Mouse (Mus musculus): Measurements from ENCODE around the gene Cd320.
"Not testable (repeated sequence)": the region's sequence is repeated elsewhere in the genome, so short reads cannot be mapped to it uniquely, and the experiment has no call there.

The Cd320 gene

DNA sequence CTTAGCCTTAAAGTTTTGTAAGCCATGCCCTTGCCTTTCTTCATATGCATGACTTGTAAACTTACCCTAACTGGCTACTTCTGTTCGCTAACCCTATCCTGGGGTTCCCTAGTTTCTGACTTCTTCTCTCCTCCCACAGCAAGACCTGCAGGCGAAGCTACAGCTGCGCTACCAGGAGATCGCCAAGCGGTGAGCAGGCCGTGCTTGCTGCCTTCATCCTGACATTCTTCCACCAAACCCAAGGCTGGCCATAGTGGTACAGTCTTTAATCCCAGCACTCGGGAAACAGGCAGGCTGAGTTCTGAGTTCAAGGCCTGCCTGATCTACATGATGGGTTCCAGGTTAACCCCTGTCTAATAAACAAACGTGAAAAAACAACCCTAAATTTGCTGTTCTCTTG lies 17.4 kb upstream of the Cd320 start:
- in situ Hi-C loops (cut with MseI, MboI) = no loop called here

DNA sequence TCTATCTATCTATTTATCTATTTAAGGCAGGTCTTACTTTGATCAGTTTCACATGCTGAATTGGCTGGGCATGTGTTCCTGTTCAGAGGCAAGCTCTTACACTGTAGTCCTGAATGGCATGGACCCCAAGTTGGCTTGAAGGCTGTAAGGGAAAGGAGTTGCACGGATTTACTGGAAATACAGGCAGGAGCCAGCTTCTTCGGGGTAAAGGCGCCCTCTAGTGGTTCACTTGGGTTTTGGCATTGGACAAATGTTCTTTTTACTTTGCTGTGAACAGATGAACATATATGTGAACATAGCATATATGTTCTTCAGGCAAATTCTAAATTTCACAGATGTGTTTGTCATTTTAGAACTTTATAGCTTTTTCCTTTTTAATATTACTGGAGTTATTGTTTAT lies 16.0 kb upstream of the Cd320 start:
- in situ Hi-C loops (cut with MseI, MboI) = no loop called here

DNA sequence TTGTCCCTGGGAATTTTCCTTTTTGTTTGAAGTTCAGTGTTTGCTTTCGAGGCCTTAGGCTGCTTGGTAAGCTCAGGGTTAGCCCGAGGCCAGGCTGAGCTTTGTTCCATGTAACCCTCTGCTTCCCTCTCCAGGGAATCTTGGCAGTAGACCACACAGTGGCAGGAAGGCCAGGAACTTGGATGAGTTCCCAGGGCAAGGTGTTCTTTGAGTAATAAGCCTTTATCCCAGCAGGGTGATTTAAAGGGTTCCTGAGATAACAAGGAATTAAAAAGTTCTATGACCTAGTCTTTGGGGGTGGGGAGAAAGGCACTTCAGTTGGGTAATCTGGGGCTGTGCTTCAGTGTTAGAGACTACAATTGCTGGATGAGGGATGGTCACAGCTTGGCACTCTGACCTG lies 14.0 kb upstream of the Cd320 start:
- in situ Hi-C loops (cut with MseI, MboI) = no loop called here

DNA sequence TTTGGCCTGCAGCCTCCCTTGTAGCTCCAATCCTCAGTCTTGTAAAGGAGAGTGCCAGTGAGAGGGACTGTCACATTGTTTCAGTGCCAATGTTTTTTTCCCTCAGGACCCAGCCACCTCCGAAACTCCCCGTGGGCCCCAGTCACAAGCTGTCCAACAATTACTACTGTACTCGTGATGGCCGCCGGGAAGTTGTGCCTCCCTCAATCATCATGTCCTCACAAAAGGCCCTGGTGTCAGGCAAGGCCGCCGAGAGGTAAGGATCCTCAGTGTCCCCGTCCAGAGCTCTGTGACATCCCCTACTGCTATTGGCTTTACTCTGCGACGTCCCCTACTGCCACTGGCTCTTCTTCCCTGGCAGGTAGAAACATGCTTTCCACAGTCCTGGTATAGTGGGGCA lies 13.3 kb upstream of the Cd320 start:
- in situ Hi-C loops (cut with MseI, MboI) = no loop called here

DNA sequence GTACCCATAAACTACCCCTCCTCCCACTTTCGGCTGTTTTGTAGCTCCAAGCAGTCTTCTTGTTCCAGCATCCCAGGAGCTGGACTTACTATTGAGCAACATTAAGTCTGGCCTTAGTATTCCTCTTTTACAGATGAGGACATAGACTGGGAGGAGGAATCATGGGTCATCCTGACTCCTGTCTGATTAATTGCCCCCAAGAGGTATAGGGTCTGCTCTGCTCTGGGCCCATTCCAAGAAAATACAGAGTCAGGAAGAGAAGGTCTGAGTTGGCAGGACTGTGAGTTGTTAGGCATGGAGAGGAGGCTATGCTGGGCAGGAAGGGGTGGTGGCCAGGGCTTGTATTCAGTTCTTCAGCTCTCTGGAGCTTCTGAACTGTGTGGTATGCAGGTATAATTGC lies 1.3 kb downstream of the Cd320 start:
- in situ Hi-C loops (cut with MseI, MboI) = no loop called here

DNA sequence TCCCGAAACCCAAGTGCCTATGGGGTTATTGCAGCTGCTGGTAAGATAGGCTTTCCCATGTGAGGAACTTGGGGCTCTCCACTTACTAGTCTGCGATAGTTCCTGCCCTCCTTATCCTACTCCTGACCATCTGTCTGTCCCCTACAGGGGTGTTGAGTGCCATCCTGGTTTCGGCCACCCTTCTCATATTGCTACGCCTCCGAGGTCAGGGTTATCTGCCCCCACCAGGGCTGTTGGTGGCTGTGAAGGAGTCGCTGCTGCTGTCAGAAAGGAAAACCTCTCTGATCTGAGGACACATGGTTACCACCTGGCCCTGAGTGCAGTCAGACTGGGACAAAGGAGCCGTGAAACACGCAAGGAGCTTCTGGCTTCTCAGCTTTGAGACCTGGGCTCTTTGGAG lies 5.2 kb downstream of the Cd320 start:
- in situ Hi-C loops (cut with MseI, MboI) = no loop called here

DNA sequence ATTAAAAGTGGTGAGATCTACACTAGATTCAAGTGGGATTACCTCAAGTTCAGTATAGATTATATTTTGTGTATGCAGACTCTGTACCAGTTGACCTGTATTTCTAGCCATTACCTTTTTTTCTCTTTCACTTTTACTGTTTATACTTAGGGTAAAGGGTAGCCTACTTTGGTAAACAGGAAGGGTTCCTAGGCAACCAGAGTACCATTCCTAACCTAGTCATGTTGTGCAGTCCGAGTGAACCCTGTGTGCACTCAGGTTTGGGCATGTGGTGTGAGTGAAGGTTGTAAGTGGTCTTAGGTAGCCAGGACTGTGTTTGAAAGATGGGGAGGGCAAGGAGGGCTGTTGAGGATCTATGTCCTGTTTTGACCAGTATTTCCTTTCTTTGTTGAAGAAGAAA lies 8.4 kb downstream of the Cd320 start:
- in situ Hi-C loops (cut with MseI, MboI) = no loop called here

DNA sequence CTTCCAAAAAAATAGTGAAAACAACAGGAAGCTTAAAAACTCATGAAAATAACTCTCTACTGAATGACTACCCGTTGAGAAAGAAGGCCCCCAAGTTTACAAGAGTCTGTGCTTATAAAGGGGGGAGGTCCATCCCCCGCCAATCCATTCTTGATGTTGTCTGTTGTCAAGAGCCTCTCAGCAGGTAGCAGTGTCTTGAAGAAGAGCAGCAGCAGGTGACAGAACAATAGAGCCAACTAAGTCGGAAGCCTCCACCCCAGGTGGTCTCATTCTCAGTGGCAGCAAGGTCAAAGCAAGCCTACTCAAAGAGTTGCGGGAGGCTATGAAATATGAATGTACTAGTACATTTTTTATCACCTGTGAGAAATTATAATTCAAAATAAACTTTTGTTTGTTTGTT lies 14.9 kb downstream of the Cd320 start:
- in situ Hi-C loops (cut with MseI, MboI) = no loop called here

DNA sequence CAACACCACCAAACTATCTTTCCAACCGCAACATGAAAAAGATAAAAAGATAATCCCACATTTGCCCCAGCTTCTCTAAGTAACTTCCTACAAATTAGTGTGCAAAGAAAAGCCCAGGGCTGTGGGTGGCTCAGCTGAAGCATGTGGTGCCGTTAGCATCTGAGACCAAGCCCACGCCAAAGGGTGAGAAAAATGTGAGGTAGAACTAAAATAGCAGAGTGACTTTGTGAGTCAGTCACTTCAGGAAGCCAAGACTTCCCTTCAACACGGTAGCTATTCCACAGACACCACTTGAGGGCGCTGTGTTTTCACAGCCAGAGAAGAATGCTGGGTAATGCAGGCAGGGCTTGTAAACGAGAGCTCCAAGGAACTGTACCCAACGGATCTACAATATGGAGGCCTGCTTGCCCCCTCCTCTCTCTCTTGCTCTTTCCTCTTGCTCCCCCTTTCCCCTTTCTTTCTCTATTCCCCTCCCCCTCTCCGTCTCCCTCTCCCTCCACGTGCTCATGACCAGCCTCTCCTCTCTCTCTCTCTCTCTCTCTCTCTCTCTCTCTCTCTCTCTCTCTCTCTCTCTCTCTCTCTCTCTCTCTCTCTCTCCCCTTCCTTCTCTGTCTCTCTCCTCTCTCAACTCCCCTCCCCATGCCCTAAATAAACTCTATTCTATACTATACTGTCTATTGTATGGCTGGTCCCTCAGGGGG lies 22.6 kb downstream of the Cd320 start:
- in situ Hi-C loops (cut with MseI, MboI) = no loop called here

DNA sequence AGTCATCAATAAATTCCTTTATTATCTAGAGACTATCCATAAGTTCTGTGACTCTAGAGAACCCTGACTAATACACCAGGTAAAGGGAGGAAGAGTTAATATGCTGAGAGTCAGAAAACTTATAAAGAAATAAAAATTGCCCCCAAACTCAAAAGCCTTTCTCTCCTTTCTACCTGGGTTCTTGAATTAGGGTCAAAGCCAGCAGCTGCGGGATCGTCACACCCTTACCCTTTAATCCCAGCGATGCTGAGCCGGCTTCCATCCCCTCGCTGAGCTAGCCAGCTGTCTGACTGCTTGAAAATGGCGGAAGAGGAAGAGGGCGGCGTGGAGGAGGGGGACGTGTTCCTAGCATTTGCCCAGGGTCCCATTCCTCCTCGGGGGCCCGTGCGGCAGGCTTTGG lies 30.6 kb downstream of the Cd320 start, which contains the start of gene Gm7029:
Gm7029 (plus strand) TSS at position 301 of the 400 bp plus-strand sequence.
- in situ Hi-C loops (cut with MseI, MboI) = not testable (repeated sequence)

DNA sequence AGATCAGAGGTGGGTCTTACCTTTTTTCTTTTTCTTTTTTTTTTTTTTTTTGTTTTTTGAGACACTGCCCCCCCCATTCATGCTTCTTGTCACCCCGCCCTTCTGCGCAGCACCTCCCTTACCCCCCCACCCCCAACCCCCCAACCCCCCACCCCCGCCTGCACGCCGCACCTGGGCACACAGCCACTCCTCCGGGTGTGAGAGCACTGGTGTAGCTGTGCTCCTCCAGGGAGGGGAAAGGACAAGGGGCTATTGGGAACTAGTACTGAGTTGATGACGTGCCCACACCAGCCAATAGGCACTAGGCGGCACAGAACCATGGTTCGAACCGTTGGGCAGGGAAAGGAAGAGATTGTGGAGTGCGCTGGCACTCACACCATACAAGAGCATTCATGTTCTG lies 31.5 kb downstream of the Cd320 start:
- in situ Hi-C loops (cut with MseI, MboI) = no loop called here

DNA sequence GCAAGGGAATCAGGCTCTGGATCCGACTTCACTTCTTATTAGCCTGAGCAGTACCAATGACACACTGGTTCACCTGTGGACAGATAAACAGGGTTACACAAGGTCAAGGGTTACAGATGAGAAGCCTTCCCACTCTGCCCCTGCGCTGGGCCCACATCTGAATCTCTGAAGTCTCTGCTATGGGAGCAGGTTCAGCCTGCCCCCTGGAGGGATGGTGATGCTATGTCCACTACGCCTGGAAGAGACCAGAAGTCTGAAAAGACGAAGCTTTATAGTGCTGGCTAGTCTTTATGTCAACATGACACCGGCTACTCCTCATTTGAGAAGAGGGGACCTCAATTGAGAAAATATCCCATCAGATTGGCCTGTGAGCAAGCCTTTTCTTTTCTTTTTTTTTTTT lies 32.9 kb downstream of the Cd320 start:
- in situ Hi-C loops (cut with MseI, MboI) = not testable (repeated sequence)

DNA sequence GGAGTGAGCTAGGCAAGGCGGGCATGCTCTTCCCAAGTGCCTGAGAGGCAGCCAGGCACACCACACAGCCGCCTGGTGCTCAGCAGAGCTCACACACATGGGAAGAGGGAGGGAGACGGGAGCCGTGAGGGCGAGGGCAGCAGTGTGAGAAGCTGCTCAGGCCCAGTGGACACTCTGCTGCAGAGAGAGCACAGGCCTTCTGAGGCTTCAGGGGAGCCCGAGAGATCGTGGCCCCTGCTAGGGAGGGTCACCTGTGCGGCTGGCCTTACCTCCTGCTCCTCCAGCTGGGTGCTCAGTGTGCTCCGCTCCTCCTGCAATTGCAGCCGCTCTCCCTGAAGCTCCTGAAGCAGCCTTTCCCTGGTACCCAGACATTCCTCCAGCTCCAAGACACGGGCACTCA lies 41.4 kb downstream of the Cd320 start:
- in situ Hi-C loops (cut with MseI, MboI) = not testable (repeated sequence)

DNA sequence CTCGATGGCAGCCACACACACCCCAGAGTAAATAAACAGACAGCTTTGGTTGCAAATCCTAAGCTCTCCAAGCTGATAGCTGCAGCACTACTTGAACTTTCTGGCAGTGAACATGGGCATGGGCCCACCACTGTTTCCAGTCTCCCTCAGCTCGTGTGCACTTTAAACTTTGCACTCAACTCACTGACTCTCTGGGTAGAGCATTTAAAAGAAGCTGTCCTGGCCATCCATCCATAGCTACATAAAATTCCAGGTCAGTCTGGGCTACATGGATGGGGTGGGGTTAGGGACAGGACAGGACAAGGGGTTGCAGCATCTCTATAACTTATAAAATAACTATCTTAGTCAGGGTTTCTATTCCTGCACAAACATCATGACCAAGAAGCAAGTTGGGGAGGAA lies 44.9 kb downstream of the Cd320 start:
- in situ Hi-C loops (cut with MseI, MboI) = not testable (repeated sequence)

DNA sequence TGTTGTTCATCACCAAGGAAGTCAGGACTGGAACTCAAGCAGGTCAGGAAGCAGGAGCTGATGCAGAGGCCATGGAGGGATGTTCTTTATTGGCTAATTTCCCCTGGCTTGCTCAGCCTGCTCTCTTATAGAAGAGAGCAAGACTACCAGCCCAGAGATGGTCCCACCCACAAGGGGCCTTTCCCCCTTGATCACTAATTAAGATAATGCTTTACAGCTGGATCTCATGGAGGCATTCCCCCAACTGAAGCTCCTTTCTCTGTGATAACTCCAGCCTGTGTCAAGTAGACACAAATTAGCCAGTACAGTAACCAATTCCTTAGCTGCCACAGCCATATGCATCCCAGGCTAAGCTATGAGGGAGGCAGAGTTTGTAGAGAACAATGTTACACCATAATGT lies 45.3 kb downstream of the Cd320 start:
- in situ Hi-C loops (cut with MseI, MboI) = not testable (repeated sequence)

DNA sequence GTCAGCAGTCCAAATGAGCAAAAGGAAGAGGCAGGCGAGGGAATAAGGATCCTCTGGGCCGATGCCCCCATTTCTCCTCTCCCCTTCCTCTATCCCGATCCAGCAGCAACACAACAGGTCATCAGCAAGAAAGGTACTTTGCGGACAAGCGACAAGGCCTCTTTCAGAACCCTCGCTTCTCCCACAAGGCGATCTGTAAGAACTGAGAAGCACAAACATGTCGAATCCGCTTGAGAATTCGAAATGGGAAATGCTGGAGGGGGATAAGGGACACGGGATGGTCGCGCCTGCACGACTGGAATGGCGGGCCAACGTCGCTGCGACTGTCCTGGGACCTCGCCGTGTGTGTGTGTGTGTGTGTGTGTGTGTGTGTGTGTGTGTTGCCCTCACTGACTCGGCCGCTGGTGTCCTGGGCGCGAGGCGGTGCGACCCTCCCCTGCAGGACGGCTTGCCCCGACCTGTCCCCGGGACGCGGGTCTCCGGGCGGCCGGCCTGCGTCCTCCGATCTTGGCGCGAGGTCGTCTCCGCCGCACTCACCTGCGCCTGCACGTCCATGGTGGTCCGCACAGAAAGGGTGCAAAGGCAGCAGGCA lies 47.1 kb downstream of the Cd320 start:
- in situ Hi-C loops (cut with MseI, MboI) = not testable (repeated sequence)

DNA sequence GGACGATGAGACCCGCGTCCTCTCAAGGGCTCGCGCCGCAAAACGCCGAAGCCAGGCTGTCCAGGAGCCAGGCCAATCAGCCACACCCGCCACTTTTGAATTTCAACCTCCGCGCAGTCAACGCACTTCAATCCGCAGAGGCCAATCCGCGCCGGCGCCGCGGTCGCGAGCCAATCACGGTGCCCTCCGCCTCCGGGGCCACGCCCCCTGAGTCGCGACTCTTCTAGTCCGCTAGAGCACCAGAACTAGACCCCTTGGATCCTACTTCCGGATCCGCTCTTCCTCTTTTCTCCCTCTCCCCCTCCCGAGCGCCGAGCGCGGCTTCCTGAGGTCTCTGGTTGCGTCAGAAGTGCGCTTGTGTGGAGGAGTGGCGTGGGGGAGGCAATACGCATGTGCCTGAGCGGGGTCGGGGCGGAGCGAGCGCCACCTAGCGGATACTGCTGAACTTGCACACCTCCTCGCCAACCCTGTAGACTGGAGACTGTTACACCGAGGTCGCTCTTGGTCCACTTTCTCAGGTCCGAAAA lies 47.7 kb downstream of the Cd320 start, which contains the start of gene Kifc1:
Kifc1 (minus strand) TSS at position 129 of the 527 bp plus-strand sequence.
- in situ Hi-C loops (cut with MseI, MboI) = no loop called here

DNA sequence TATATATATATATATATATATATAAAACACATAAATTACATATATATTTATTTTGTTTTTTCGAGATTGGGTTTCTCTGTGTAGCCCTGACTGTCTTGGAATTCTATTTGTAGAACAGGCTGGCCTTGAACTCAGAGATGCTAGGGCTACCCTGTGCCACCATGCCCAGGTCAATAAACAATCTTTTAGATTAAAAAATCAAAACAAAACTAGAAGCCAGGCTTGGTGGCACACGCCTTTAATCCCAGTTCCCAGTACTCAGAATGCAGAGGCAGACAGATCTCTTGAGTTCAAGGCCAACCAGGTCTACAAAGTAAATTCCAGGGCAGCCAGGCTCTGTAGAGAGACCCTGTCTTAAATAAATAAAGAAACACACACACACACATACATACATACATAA lies 48.5 kb downstream of the Cd320 start:
- in situ Hi-C loops (cut with MseI, MboI) = no loop called here

DNA sequence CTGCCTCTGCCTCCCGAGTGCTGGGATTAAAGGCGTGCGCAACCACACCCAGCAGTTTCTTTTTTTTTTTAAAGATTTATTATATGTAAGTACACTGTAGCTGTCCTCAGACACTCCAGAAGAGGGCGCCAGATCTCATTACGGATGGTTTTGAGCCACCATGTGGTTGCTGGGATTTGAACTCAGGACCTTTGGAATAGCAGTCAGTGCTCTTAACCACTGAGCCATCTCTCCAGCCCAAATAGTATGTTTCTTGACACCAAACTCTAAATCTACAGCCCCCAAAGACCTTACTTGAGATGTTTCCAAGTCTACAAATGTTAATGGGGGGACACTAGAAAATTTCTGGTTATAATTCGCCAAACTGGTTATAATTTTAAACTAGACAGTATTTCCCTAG lies 49.0 kb downstream of the Cd320 start:
- in situ Hi-C loops (cut with MseI, MboI) = not testable (repeated sequence)

DNA sequence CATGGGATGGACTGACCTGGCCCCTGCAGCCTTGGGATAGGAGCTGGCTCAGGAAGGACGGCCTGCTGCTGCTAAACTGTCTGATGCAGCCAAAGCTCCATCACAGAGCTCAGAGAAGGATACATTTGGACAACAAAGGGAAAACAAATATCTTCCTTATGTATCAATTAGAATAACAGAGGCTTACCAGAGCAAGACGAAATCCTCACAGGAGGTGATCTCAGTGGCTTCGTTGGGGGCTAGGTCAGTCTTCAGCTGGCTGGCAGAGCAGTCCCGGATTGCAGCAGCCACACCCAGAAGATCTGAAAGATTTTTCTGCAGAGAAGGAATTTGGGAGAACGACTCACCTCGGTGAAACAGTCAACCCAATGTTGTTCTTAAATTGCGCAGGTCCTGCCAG lies 49.5 kb downstream of the Cd320 start:
- in situ Hi-C loops (cut with MseI, MboI) = no loop called here

DNA sequence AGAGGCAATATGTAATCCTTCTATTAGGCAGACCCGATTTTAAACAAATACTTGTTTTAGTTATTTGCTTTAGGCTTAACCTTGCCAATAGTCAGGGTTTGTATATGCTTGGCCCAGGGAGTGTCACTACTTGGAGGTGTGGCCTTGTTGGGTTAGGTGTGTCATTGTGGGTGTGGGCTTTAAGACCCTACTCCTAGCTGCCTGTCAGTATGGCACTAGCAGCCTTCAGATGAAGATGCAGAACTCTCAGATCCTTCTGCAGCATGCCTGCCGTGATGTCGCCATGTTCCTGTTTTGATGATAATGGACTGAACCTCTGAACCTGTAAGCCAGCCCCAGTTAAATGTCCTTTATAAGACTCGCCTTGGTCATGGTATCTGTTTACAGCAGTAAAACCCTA lies 50.1 kb downstream of the Cd320 start:
- in situ Hi-C loops (cut with MseI, MboI) = not testable (repeated sequence)

DNA sequence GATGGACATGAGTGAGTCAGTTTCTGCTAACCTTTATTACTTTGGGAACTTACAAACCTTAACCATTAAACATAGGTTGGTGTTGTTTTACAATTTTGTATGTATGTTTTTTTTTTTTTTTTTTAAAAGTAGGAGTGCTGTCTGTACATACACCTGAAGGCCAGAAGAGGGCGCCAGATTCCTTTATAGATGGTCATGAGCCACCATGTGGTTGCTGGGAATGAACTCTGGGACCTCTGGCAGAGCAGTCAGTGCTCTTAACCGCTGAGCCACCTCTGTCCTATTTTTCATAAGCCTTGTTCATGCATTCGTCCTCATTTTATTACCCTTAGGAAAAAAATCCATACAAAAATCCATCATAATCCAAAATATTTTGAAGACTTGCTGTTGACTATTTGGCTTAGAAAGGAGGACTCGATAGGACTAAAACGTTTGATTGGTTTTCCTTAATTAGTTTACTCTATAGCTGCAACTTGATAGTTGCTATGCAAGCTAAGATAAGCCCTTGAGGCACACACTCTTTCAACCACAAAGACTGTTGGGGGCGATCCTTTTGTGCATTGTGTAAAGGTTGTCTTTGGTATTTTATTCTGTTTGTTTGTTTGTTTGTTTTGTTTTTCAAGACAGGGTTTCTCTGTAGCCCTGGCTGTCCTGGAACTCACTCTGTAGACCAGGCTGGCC lies 54.4 kb downstream of the Cd320 start:
- in situ Hi-C loops (cut with MseI, MboI) = no loop called here

DNA sequence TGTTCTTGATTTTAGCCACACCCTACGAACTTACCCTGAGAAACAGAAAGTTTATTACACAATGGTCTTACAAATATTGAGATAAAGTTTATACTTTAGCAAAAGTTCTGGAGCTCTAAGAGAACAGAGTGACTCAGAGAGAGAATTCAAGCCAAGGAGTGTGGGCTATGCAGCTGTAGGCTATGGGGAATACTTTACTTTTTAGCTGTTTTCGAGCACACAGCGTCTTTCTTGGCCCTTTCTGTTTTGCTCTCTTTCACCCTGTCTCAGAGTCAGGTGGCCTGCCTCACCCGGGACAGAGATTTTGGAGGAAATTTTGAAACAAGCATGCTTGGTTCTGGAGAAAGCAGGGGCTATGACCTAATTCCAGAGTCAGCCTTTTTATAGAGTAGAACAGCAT lies 55.3 kb downstream of the Cd320 start:
- in situ Hi-C loops (cut with MseI, MboI) = not testable (repeated sequence)

All from mouse trophoblast stem cell (cell line).